Mouse (Mus musculus) stomach, embryonic 16.5 days (tissue): Measurements from ENCODE around the gene Ceacam10. TPM values are rescaled to one million over a fixed set of nuclear protein-coding genes. Genes with fewer than 3 reads are reported as not detected.
"Not testable (repeated sequence)": the region's sequence is repeated elsewhere in the genome, so short reads cannot be mapped to it uniquely, and the experiment has no call there.

Experiments used
- ATAC-seq: fragments of 200-750 bp; cut with Nextera tagmentation; 2 replicates; pipeline ENCODE4 v1.8.0; 2017; ENCODE audit warnings: moderate number of reproducible peaks, moderate TSS enrichment; ENCODE audit not compliant: insufficient read depth, low FRiP score
- H3K27ac ChIP-seq: fragments of 300-500 bp; sonication (generic); 2 replicates; pipeline ENCODE4 v1.5.1; 2014; ENCODE audit warnings: low read length
- H3K27me3 ChIP-seq: fragments of 300-500 bp; sonication (generic); 2 replicates; pipeline ENCODE4 v1.6.1; 2014; ENCODE audit warnings: low read length, control low read depth, mixed read lengths; ENCODE audit not compliant: control insufficient read depth, insufficient read depth
- H3K36me3 ChIP-seq: fragments of 300-500 bp; sonication (generic); 2 replicates; pipeline ENCODE4 v1.6.1; 2014; ENCODE audit warnings: low read length; ENCODE audit not compliant: control insufficient read depth, insufficient read depth
- H3K4me1 ChIP-seq: fragments of 300-500 bp; sonication (generic); 2 replicates; pipeline ENCODE4 v1.6.1; 2014; ENCODE audit warnings: low read length, control low read depth, mixed read lengths; ENCODE audit not compliant: control insufficient read depth, insufficient read depth
- H3K4me2 ChIP-seq: fragments of 300-500 bp; sonication (generic); 2 replicates; pipeline ENCODE4 v1.6.1; 2014; ENCODE audit warnings: low read depth, low read length, mixed read lengths
- H3K4me3 ChIP-seq: fragments of 300-500 bp; sonication (generic); replicated peaks from 2 replicates; pipeline ENCODE4 v1.5.1; 2014; ENCODE audit warnings: mild to moderate bottlenecking, low read length
- H3K9ac ChIP-seq: fragments of 300-500 bp; sonication (generic); 2 replicates; pipeline ENCODE4 v1.6.1; 2014; ENCODE audit warnings: low read length
- H3K9me3 ChIP-seq: fragments of 300-500 bp; sonication (generic); replicated peaks from 2 replicates; pipeline ENCODE4 v1.6.1; 2016; ENCODE audit warnings: low read length, control low read depth; ENCODE audit not compliant: control insufficient read depth
- WGBS: fragments of 180-500 bp; shearing (Covaris S2); extraction: QIAGEN DNeasy Blood & Tissue Kit; methylation state at CpG from one replicate; pipeline ENCODE4 v1.1.7; 2014; 5-methylcytosine and 5-hydroxymethylcytosine counted together
- polyA plus RNA-seq: library from polyadenylated mRNA; unstranded; fragments of >200 nt; fragmentation: Nextera tagmentation; extraction: Ambion mirVana; gene quantifications from 2 replicates; pipeline ENCODE4 v1.2.1, GENCODE M21; 2015

Gene Ceacam10
- polyA plus RNA-seq = 1.2 and 1.4 TPM in 2 replicates

DNA sequence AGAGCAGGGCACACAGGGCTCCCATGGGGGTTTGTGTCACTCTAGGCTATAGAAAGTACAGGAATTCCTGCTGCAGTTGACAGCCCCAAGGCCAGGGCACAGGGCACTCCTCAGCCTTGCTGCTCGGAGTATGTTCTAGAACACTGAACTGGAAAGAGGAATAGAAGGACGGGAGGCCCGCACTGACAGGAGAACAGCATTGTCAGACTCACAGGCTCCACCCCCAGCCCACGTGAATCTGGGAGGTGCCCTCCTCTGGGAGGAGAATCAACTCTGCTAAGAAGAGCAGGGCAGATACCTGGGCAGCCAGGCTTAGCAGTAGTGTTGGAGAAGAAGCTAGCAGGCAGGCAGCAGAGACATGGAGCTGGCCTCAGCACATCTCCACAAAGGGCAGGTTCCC, at the start of gene Ceacam10:
Gene Ceacam10 (plus strand): TSS at position 289 of the 400 bp plus-strand sequence.
- 32% methylated on average over 4 of the region's 4 CpGs for WGBS
- not testable (repeated sequence) for H3K27ac ChIP-seq, ATAC-seq, H3K9ac ChIP-seq, H3K27me3 ChIP-seq, H3K9me3 ChIP-seq, H3K4me3 ChIP-seq, H3K4me2 ChIP-seq, H3K4me1 ChIP-seq, H3K36me3 ChIP-seq

DNA sequence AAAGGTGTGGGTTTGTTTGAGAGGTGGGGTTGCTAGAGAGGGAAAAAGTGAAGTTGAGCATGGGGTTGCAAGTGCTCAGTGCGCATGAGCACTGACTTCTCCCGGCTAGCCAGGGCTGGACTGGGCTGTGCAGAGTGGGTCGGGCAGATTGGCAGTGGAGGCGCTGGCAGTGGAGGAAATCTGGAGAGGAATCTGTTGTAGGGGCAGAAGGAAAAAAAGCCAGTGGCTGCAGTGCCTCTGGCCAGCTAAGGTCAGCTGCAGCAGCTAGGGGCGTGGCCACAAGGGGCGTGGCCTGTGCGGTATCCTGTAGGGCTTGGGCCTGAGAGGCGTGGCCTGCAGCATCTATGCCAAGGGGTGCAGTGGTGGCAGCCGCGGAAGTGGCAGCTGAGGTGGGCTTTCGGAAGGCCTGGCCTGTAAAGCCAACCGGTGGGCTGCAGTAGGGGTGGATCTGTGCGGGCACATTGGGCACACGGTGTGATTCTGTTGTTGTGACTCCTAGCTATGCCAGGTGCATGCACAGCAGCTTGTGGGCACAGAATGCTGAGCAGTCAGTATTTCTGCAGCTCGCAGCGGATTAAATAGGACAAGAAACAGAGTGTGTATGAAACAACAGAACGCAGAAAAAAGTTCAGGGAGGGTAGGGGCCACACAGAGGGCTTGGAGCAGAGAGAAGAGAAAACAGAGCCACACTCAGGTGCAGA, 40.9 kb upstream of the Ceacam10 start:
- H3K27me3 ChIP-seq = no peaks in the 10 kb centered on the region
- H3K27ac ChIP-seq = no peak overlapping the region
- WGBS = 15% methylated on average over 17 of the region's 17 CpGs
- H3K9me3 ChIP-seq = no peaks in the 10 kb centered on the region
- H3K4me2 ChIP-seq = 0 out of 2 replicates have a peak overlapping the region, but pooled peaks have one; percentile 9
- no peaks in the 10 kb centered on the region for H3K4me1 ChIP-seq
- H3K4me3 ChIP-seq = peak overlapping the region; percentile 13; the same call in 1 of the 2 replicates
- ATAC-seq = peak; percentile 73; the same call in 1 of the 2 replicates
- H3K9ac ChIP-seq = no peak overlapping the region
- no peaks in the 10 kb centered on the region for H3K36me3 ChIP-seq

DNA sequence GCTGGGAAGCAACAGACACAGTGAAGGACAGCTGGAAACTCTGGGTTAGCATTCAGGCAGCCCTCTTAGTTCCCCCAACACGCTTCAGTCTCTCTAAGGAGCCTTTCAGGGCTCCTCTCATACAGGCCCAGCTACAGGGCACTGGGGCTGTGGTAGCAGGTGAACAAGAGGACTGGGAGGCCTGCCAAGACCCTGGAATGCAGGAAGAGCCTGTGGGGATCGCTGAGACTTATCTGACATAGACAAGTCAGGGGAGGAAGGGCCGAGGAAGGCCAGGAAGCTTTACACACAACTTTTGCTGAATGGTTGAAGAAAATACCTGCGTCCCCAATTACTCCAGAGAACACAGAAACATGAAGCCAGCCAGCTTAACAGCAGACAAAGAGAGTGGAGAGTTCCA, 26.3 kb upstream of the Ceacam10 start:
- H3K27me3 ChIP-seq = no peaks in the 10 kb centered on the region
- ATAC-seq = no peak
- H3K9me3 ChIP-seq = no peaks in the 10 kb centered on the region
- 40% methylated on average over 4 of the region's 4 CpGs for WGBS
- H3K27ac ChIP-seq = no peak overlapping the region
- no peak overlapping the region for H3K4me3 ChIP-seq
- no peaks in the 10 kb centered on the region for H3K36me3 ChIP-seq
- H3K4me2 ChIP-seq = no peak overlapping the region
- no peak overlapping the region for H3K9ac ChIP-seq
- H3K4me1 ChIP-seq = no peaks in the 10 kb centered on the region

DNA sequence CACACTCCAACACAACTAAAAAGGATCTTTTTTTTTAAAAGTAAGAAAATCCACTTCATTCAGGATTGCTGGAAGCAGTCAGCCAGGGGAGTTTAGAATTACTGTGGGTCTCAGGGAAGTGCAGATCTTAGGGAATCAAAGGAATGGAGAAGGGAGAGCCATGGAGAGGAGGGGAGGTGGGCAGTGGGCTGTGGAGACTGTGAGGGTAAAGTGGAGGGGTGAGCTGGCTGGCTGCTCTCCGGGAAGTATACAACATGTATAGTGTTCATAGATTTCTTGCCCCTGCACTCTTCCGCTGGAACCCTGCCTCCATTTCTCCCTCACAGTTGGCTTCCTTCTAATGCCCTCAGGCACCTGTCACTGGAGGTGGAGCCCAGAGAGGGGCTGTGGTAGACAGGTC, 25.4 kb upstream of the Ceacam10 start:
- H3K9me3 ChIP-seq = no peaks in the 10 kb centered on the region
- WGBS = 88% methylated on average over 2 of the region's 2 CpGs
- H3K4me1 ChIP-seq = no peaks in the 10 kb centered on the region
- no peak overlapping the region for H3K4me2 ChIP-seq
- no peak overlapping the region for H3K4me3 ChIP-seq
- no peaks in the 10 kb centered on the region for H3K36me3 ChIP-seq
- no peak overlapping the region for H3K27ac ChIP-seq
- no peaks in the 10 kb centered on the region for H3K27me3 ChIP-seq
- ATAC-seq = no peak
- H3K9ac ChIP-seq = no peak overlapping the region

DNA sequence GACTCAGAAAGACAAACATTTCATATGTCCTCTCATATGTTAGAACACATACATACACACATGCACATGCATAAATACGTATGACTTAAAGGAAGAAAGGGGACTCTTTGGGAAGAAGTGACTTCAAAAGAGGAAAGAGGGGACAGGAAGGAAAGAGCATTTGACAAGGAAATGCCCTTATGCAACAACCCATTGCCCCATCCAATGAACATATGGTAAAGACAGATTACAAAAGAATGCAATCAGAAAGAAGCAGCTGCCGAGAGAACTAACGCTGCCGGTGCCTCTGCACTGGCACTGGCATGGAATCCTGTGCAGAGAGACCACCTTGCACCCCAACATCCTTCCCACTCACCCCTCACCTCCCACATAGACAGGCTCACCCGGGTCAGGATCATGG, 23.5 kb upstream of the Ceacam10 start:
- Histone ChIP-seq H3K9me3 (no peaks in the 10 kb centered on the region), H3K27me3 (no peaks in the 10 kb centered on the region), H3K4me1 (no peaks in the 10 kb centered on the region), H3K36me3 (no peaks in the 10 kb centered on the region), H3K4me3 (no peak overlapping the region), H3K27ac (no peak overlapping the region), H3K4me2 (no peak overlapping the region), H3K9ac (no peak overlapping the region)
- WGBS = 54% methylated on average over 5 of the region's 5 CpGs
- no peak for ATAC-seq

DNA sequence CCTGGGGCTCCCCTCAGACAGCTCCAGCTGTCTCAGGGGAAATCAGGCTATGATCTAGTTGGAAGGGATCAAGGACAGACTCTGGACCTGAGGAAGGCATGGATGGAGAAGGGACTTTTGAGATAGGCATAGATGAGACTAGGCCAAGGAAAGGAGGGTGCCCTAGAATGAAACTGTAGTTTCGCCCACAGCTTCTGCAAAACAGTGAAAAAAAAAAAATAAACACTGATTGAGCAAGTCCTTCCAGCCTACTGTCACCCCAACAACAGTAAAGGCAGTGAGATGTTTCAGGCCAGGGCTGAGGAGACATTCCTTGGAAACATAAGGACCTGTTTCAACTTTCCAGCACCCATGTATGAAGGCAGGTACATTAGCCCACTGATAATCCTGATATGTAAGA, 18.5 kb upstream of the Ceacam10 start:
- no peak overlapping the region for H3K9ac ChIP-seq
- no peaks in the 10 kb centered on the region for H3K36me3 ChIP-seq
- WGBS = 77% methylated on average over 1 of the region's 1 CpGs
- no peak for ATAC-seq
- no peak overlapping the region for H3K4me3 ChIP-seq
- H3K4me2 ChIP-seq = no peak overlapping the region
- H3K4me1 ChIP-seq = no peaks in the 10 kb centered on the region
- no peaks in the 10 kb centered on the region for H3K27me3 ChIP-seq
- no peak overlapping the region for H3K27ac ChIP-seq
- H3K9me3 ChIP-seq = no peaks in the 10 kb centered on the region

DNA sequence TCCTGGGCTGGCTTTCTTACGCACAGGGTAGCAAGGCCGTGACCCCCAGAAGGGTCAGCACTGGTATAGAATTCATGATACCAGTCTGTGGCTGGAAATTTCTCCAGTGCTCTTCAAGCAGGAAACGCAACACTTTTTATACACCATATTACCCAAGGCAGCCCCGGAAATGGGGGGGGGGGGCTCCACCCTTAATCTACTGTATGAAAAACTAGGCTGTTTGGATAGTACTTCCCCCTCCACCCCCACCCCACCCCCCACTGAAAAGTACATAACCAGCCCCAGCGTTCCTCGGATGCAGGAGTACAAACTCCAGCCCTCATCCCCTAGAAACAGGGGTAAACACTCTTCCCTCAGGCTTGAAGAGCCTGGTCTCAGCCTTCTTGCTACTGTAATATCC, 16.8 kb upstream of the Ceacam10 start, which contains the start of gene Cd177:
Gene Cd177 (minus strand): TSS at position 101 of the 400 bp plus-strand sequence.
- ATAC-seq = no peak
- 54% methylated on average over 6 of the region's 6 CpGs for WGBS

DNA sequence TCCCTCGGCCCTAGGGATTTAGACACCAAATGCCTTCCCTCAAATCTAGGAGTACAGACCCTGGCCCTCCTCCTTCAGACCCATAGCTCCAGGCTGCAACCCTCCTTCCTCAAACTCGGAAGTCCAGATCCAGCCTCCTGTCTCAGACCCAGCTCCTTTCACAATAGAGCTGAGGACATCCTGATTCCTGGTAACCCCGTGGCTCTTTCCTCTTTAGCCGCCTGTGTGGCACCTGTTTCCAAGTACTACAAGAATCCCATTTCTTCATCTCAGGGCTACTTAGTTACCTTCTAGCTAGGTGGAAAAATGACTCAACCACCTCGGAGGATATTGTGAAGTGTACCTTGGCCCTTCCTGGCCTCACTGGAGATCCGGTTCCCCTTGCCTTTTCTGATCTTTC, 15.8 kb upstream of the Ceacam10 start:
- no peak overlapping the region for H3K27ac ChIP-seq
- no peak overlapping the region for H3K4me2 ChIP-seq
- ATAC-seq = 0 out of 2 replicates have a peak, but pooled peaks have one; percentile 29
- no peak overlapping the region for H3K4me3 ChIP-seq
- H3K36me3 ChIP-seq = no peaks in the 10 kb centered on the region
- H3K27me3 ChIP-seq = no peaks in the 10 kb centered on the region
- H3K9me3 ChIP-seq = no peaks in the 10 kb centered on the region
- 56% methylated on average over 6 of the region's 6 CpGs for WGBS
- H3K9ac ChIP-seq = no peak overlapping the region
- no peaks in the 10 kb centered on the region for H3K4me1 ChIP-seq

More for the DNA sequence above, 16.8 kb upstream of the Ceacam10 start, which contains the start of gene Cd177:
- no peaks in the 10 kb centered on the region for H3K4me1 ChIP-seq
- H3K9me3 ChIP-seq = no peaks in the 10 kb centered on the region
- no peak within 1 kb of the TSS for H3K27ac ChIP-seq
- no peaks in the 10 kb centered on the region for H3K36me3 ChIP-seq
- H3K4me3 ChIP-seq = no peak within 1 kb of the TSS
- H3K4me2 ChIP-seq = no peak within 1 kb of the TSS
- no peaks in the 10 kb centered on the region for H3K27me3 ChIP-seq
- H3K9ac ChIP-seq = no peak within 1 kb of the TSS

DNA sequence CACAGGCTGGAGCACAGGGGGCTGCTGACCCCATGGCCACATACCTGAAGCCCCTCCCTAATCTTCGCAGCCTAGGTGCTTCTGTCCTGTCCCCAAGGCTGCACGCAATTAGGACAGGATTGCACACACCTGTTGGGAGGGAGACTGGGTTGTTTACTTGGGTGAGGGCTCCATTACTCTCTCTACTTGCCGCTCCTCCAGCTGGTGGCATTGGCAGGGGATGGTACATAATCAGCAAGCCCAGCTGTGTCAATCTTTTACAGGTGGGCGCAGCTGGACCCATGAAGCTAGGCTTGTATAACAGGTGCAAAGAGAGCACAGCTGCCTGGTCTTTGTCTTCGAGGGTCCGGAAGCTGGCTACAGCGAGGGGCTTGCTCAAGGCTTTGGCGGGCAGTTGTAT, 14.4 kb upstream of the Ceacam10 start:
- Histone ChIP-seq H3K9me3 (no peaks in the 10 kb centered on the region), H3K36me3 (no peaks in the 10 kb centered on the region), H3K4me3 (no peak overlapping the region), H3K4me1 (no peaks in the 10 kb centered on the region), H3K27me3 (no peaks in the 10 kb centered on the region), H3K9ac (no peak overlapping the region), H3K4me2 (no peak overlapping the region), H3K27ac (no peak overlapping the region)
- ATAC-seq = no peak
- WGBS = 71% methylated on average over 8 of the region's 8 CpGs
